Mouse (Mus musculus): Measurements from ENCODE around the gene Cacna2d2. TPM values are rescaled to one million over a fixed set of nuclear protein-coding genes. Genes with fewer than 3 reads are reported as not detected.

Cacna2d2 gene
- polyA plus RNA-seq, 2 experiments from 2014 or later: 0.52 to 0.73 TPM

DNA sequence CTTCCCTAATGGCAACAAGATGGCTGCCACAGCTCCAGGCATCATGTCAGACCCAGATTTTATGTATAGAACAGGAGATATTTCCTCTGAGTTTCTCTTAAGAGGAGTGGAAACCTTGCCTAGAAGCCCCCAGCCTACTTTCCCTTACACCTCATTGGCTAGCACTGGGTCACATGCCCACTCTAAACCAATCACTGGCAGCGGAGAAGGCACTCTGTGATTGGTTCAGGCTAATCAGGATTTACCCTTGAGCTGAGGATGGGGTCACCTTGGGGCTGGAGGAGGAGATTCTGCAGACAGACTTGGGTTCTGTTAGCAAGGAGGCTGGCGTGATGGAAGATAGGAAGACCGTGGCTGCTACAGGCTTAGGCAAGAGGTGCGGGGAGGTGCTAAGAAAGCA, 10.0 kb downstream of the Cacna2d2 start:
- no peak for ATAC-seq

DNA sequence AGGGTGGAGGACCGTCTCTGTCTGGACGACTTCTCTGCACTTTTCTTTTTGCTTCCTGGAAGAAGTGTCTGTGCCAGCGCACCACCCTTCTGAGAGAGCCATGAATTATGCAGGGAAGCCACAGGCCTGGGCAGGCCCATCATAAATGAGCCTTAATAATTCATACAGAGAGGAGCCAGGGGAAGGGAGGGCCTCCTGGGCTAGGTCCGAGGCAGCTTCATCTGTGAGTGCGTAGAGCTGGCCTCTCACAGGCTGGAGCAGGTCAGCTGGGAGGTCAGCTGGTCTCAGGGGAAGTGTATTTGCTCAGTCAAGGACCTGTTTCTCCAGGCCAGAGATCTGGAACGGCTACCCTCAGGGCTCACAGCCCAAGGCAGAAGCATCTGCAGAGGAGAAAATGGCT, 17.7 kb downstream of the Cacna2d2 start:
- ATAC-seq: no peak

DNA sequence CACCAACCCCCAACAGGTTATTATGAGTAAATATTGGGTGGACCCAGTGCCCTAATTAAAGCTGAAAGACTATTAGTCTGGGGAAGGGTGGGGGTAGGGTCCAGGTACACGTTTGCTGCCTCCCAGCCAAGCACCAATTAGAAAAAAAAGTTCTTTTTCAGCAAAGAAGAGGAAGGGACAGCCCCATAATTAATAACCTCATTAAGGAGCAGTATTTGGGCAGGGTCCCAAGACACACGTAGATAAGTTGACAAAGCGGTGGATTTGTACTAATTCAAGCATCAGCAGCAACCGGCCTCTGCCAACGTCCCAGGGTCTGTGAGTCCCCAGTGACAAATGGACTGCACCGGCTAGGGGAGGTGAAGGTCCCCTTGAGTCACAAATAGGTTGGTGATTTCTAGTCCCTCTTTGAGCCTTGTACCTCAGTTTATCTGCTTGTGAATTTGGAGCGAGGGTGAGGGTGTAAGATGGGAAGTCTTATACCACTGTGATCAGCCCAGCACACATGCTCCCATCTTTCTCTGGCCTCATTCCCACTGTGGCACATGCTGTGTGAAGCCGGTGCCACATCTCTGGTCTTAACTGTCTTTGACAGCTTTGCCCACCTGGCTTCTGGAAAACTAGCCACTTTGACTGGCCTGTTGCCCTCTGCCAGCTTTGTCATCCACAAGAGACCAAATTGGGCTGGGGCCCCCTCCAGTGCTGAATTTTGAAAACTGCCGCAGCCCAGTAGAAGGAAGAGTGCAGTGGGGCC, 20.3 kb downstream of the Cacna2d2 start:
- no peak for ATAC-seq

DNA sequence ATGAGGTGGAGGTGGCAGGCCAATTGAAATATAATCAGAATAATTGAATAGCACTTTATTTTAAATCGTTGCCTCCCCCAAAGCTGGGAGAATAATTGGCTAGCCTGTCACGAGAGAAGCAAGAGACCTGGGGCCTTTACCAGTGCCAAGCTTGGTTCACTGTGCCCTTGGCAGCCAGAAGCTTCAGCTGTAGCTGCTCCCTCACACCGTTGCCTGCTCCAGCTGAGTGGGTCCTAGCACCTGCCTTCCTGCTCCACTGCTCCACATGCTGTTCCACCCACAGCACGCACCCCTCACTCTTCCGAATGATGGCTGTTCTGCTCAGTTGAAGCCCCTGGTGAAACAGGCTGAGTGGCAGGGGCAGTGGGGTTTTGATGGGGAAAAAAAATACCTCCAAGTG, 21.5 kb downstream of the Cacna2d2 start:
- no peak for ATAC-seq

DNA sequence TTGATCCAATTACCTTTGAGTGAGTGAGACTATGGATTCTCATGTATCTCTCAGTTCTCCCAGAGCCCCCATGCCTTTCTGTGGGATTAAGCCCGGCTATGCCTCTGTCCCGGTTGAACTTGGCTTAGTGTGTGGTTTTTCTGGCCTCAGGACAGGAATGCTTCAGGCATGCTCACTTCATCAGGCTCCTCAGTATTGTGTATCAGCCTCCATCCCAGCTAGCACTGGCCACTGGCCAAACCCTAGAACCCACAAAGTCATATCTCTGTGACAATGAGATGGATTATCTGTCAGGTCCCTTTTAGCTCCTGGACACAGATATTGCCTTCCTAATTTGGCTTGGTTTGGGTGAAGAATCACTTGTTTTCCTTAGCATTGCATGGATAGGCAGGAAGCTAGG, 23.5 kb downstream of the Cacna2d2 start:
- ATAC-seq: no peak

DNA sequence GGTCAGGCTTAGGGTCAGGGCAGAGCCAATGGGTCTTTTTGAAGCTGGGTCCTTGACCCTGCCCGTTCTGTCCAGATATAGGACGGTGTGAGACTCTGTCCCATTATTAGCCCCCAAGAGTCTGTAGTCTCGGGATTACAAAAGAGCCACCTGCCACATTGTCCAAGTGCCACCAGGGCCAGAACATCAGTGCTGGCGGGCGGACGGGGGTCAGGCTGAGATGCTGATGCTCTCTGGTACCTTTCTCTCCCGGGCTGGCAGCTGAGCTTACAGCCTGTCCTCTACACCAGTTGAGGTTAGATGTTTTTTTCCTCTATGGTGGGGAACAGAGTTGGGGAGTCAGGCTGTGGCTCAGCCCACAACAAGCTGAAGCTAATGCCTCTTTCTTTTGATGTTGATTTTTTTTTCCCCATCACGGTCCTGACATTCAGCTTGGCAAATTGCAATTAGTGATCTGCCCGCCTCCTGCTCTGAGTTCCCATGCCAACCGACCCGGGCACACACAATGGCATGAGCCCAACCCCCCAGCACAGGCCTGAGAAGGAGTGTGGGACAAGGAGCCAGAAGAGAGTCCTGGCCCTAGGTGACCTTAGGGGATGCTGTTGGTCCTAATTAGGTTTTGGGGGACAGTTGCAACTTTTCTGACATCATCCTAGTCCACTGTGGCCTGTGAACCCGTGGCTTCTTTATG, 25.2 kb downstream of the Cacna2d2 start:
- no peak for ATAC-seq

DNA sequence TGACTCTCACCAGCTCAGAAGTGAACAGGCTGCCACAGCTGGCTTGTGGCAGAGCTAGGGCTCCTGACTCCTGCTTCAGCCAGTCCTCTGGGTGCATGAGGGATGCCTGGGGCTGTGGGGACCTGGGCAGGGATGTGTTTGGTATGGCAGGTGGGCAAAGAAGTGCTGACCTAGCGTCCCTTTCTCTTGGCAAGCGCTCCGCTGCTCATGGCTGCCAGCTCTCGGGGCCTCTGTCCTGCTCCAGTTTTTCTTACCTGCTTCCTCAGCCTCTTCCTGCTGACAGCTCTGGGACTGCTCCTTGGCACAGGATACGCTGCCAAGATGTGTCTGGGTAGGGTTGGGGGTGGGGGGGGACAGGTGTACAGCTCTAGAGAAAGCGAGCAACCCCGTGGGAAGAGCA, 28.5 kb downstream of the Cacna2d2 start:
- ATAC-seq: no peak

DNA sequence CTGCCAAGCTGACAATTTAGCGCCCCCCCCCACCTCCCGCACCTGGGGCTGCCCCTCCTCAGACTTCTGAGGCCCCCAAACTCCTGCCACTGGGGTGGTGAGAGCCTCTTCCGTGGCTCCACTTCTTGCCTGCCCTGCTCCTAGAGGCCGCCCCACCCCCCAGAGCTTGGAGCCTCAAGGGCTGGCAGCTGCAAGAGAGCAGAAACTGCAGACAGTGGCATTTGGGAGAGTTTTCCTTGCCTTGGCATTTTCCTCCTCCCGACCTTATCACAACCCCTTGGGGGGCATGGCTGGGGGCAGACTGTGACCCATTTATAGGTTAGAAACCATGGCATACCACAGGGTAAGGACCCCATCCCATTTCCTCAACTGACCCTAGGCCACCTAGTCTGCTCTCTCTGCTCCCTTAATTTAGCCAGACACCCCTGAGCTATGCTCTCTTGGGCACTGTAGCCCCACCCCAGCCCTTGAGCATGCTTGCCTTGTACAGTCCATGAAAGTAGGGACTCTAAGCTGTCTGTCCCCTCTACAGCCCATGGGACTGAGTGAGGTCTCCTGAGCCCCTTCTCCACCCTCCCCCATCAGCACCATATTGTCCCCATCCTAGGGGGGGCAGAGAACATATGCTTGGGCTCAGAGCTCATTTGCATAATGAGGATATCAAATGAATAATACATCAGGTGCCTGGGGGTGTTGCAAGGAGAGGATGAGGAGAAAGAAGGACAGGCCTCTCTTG, 29.2 kb downstream of the Cacna2d2 start:
- ATAC-seq: no peak

DNA sequence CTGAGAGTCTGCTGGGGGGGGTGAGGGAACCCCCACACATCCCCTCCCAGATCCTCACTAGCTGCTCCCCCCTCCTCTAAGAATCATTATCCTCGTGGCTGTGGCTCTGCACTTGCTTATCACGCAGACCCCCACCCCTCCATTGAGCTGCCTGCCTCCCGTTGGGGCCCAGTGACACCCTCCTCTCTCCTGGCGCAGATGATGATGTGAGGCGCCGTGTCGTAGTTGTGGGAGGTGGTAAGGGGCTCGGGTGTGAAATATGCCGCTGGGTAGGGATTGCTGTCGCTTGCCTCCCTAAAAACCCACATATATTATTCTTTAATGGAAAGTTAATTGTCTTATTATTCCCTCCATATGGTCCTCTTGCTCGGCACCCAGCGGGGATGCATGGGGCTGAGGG, 31.0 kb downstream of the Cacna2d2 start:
- no peak for ATAC-seq

DNA sequence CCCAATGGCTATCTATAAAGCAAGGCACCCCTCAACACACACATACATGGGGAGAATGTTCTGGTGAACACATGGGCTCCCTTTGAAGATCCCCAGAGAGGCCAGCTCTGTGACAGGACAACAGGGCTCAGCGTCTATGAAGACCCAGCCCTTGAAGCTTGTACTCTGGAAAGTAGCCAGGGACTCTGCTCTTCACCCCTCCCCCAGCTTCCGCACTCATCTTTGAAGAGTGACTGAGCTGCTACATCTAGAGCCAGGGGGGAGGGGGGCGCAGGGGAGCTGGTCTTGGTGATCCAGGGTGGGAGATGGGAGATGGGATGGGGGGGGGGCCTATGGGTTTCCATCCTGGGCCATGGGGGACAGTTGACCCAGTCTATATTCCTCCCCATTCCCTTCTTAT, 33.1 kb downstream of the Cacna2d2 start:
- ATAC-seq: no peak

DNA sequence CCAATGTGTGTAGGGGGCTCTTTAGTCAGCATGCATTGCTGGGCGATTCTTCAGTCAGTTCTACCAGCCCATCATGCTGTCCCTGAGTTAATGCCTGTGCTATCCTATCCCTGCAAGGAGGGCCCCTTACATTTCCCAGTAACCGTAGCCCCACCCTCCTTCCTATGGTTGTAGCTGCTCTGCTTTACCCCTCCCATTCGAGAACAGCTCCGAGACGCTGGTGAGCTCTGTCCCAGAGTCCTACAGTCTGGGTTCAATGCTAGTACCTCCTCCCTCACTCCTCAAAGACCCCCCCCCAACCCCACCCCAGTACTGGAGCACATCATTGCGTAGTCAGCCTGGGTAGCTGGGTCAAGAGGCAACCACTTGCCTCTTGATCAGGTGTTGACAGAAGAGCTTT, 35.4 kb downstream of the Cacna2d2 start:
- no peak for ATAC-seq

DNA sequence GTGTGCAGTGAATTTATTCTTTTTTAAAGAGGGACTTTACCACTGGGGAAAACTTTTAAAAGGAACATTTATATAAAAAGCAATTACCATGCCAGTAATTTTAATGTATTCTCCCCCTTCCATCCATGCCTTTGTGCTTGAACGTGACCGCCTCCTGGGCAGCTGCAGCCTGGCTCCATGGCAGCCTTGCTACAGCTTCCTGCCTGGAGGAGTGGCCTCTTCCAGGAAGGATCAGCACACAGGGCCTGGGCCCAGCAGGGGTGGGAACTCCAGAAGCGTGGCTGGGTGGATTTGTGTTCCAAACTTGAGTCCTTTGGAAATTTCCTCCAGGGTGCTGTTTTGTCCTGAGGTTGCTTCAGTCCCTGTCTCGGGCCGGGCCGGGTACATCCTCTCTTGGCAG, 35.9 kb downstream of the Cacna2d2 start:
- no peak for ATAC-seq

DNA sequence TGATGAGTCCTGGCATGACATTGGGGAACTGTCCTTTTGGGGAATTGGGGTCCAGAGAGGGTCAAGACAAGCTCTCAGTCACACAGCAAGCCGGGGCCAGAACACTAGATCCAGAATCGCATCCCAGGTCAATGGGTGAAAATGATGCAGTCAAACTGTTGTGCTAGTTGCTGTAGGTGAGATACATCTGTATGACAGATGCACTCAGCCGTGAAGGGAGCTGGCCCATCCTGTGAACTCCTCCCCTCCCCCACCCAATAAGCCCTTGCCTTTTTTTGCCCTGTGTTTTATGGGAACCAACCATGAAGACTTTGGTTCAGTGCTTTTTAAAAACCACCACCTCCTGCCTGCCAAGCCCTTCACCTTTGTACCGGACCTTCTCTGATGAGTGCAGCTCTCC, 43.5 kb downstream of the Cacna2d2 start:
- no peak for ATAC-seq

DNA sequence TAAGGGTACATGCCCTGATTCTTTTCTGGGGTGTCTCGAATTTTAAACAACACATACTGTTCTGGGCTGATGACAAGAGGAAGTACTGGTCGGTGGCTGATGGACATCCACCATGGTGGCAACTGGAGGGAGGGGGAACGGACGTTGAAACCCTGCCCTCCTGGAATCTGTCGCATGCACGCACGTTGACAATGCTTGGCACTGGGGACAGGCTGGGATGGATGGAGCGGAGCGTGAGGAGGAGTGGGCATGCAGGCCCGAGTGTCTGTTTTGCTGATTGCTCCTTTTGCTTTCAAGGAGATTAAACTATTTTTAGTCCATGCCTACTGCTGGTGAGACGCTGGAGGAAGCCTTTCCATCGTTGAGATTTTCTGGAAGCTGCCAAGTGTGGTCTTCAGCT, 43.9 kb downstream of the Cacna2d2 start:
- ATAC-seq: no peak

DNA sequence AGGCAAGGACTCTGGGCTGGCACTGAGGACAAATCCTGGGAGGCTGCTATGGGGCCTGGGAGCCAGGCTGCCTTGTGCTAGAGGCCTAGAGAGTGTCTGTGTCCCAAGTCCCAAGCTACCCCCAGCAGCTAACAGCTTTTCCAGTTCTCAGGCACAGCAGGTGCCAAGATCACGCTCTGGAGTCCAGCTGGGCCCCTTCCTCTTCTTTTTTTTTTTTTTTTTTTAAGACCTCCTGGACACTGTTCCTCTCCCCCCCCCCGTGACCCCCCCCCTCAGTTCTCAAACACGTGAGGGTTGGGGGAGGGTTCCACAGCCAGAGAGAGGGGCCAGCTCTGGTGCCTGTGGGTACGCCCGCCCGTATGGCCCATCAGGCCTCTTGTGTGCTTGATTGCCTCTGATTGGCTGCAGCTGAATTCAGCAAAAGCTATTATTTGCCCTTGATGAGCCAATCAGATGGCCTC, 45.6 kb downstream of the Cacna2d2 start:
- ATAC-seq: no peak

DNA sequence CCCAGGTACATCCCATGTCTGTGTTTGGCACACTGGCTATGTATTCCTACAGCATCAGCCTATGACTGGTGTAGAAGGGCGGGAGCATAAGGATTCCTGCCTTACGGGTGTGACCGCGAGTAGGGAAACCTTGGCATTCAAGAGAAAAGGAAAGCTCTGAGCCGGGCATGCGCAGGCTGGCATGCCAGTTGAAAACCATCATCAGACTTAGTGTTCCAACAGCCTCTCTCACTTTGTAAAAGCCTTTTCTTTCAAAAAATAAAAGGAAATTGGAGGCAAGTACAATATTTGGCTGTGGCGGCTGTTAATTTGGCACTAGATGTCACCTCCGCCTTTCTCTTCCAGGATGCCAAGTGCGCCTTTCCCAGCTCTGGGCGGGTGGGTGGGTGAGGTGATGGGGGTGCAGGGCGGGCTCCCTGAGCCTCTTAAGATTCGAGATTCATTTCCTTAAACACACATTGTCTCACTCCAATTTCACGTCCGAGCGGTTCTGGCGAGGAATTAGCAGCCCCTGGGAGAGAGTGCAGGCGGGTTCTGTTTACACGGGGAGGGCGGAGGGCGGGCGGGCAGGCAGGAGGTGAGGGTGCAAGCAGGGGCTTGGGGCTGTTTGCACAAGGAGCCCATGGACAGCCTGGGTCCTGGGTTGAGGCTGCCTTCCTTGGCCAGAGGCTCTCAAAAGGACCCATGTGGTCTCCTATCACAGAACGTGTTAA, 49.5 kb downstream of the Cacna2d2 start:
- no peak for ATAC-seq

DNA sequence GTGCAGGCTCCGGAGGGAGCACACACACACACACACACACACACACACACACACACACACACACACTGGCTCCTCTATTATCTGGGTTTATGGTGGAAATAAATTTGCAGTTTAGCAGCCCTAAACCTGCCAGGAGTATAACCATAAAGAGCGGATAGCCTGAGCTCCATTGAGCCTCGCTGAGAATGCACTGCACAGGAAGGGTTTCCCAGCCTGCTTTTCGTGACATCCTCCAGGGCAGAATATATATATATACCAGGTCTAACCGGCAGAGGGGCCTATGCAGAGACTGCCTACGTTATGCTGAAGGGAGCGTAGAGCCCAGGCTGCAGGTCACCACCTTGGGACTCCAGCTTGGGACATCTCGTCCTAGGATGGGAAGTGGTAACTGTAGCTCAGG, 52.0 kb downstream of the Cacna2d2 start:
- no peak for ATAC-seq

DNA sequence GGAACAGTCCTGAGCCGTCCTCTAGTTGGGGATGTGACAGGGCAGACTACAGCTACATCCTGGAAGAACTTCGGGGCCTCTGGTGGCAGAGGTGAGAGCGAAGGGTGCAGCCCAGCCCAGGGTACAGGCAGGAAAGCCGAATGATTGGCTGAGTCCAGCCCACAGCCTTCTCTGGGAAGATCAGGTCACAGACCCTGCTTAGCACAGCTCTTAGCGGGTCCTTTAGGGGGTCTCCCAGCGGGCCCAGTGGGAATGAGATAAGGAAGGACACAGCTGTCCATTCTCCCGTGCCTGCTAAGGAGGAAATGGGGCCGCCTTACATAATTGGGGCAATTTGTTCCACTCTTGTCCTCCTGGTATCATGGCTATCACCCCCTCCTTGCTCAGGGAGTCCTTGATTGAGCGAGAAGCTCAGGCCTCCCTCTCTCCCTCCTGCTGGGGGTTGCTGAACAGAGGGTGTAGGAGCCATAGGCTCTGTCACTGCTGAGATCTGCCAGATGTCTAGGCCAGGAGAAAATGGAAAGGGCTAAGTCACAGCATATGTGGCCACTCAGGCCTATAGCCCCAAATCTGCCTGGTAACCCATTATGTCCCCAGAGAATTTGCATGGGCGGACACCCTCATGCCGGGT, 52.6 kb downstream of the Cacna2d2 start:
- no peak for ATAC-seq

DNA sequence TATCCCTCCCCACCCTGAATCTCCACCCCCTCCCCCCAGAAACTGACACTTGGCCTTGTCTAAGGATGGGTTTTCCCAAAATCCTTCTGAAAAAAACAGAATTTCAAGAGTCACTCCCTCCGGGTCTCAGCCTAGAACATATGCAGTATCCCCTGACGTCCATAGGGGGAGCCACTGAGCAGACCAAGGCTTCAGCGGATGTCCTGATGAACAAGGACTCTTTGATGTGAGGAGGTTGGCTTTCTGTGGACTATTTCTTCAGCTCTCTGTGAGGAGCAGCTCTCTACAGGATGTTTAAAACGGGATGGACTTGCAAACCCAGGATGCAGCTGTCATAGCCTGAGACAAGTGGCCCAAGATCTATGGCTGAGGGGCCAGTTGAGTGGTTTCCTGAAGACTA, 53.1 kb downstream of the Cacna2d2 start:
- no peak for ATAC-seq

DNA sequence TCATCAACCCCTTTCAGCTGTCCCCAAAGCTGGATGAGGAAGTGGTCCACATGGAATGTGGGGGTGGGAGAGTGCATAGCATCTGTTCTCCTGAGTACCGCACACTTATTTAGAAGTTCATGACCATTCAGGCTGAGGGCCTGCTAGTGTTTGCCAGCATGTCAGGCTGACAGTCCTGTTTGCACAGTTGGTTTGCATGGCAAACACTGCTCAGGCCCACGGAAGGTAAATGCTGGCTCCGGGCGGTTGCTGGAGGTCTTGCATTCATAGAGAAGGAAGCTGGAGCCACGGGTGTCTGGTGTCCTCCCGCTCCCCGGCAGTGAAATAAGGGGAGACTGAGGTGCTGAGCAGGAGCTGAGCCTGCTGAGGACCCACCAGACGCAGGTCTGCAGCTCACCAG, 53.7 kb downstream of the Cacna2d2 start:
- no peak for ATAC-seq

DNA sequence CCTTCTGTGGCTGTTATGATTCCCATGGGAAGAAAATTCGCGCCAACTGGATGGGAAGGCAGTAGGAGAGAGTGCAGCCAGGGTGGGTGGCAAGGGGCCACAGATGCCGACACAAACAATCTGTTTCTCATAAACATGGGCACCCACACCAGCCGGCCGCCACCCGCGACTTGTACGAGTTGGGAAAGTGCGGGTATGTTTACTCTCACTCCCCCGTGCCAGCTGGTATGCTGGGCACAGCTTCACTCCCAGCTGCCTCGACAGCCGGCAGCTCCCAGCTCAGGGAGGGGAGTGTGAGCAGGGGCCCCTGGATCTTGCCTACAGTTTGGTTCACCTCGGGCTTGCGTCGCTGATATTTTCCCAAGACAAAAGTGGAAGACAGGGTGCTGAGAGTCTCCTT, 57.3 kb downstream of the Cacna2d2 start:
- no peak for ATAC-seq

DNA sequence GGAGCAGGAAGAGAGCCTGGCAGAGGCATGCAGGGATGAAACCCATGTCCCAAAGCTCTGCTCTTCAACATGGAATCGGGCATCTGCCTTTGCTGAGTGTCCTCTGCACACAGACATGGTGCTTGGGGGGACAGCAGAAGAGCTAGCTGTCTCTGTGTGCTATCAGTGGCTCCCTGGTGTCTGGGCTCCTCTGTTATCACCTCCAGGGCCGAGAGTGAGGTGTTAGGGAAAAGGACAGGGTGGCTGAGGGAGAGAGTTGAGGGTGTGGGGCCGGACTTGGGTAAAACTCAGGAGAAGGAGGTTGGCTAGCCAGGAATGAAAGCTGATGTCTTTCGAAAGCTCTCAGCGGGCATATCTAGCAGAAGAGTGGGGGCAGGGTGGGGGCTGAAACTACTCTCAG, 63.5 kb downstream of the Cacna2d2 start:
- no peak for ATAC-seq

DNA sequence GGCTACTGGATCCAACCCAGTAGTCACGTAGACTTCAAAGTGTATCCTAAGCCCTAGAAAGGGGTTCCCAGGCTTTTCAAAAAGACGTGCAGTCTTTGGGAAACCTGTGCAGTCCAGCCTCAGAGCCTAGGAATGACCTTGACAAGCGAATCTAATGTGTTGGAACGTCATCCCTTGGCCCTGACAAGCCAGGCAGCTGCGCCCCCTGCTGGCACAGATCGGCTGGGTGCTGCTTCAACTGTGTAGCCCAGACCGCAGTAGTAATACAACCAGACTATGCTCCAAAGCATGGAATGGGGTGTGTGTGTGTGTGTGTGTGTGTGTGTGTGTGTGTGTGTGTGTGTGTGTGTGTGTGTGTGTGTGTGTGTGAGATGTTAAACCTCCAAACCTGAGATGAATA, 64.1 kb downstream of the Cacna2d2 start:
- ATAC-seq: no peak

Data from CD4-positive, CD25-positive, alpha-beta regulatory T cell, adult 4 months (primary cell).